Mouse (Mus musculus): ENCODE results near the gene Tvp23a.

Tvp23a gene

DNA sequence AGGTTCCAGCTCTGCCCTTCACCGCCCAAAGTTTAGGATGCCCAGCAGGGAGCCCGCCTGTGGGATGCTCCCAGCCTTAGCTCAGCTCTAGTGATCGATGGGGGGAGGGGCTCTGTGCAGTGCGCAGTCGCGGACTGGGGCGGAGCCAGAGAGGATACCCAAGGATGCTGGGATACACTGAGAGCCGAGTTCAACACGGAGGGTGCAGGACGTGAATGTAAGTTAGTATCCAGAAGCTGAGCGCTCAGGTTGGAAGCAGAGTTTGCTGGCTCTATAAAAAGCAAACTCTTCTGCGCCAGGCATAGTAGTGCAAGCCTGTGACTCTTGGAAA, at the start of gene Tvp23a:
Tvp23a (minus strand) TSS at position 99 of the 331 bp plus-strand sequence.
- DNase-seq (ENCODE audit: low spot score in 2 of 2) = peak; percentile 83 to 87

DNA sequence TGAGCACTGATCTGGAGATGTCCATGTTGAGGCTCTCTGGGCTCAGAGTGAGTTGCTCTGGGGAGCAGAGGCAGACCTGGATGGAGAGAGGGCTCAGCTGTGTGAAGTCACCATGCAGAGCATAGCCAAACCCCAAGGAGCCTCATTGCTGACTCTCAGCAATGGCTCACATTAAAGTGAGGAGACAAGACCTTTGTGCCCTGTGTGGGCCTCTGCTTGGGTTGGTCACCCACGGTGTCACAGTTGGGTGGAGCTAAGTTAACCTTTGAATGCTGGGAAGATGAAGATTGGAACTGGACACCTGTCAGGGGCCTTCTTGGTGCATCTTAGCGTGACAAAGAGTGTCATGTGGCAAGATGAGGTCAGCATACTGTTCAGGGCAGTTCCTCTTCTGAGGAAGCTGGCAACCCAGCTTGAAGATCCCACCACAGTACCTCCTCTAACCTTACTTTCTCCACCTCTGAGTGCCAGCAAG, 48.7 kb upstream of the Tvp23a start:
- DNase-seq (ENCODE audit: low spot score in 2 of 2) = no peak

DNA sequence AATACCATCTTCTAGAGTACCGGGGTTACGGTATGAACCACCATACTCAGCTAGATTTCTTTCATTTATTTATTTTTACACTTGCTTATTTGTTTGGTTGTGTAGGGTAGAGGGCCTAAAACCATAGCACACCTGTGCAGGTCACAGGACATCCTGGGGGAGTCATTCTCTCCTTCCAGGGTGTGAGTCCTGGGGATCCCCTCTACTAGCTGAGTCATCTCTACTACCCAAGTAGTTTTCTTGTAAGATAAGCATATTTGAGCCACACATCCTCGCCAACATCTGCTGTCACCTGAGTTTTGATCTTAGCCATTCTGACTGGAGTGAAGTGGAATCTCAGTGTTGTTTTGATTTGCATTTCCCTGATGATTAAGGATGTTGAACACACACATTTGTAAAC, 45.4 kb upstream of the Tvp23a start:
- DNase-seq (ENCODE audit: low spot score in 2 of 2) = no peak

DNA sequence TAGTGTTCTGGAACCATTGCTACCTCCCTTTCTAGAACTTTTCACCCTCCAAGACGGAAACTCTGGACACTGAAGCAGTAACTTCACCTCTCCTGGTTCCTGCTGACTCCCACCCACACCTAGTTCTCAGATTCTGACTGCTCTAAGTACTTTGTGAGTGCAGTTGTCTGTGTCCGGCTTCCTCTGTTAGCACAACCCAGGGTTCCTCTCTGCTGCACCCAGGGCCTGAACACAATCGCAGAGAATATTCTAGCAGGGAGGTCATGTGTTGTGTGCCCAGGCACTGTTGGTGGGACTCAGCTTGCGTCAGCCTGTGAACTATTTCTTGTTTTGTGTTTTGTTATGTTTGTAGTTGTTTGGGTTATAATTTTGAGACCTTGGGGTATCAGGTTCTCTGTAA, 44.6 kb upstream of the Tvp23a start:
- DNase-seq (ENCODE audit: low spot score in 2 of 2) = no peak

DNA sequence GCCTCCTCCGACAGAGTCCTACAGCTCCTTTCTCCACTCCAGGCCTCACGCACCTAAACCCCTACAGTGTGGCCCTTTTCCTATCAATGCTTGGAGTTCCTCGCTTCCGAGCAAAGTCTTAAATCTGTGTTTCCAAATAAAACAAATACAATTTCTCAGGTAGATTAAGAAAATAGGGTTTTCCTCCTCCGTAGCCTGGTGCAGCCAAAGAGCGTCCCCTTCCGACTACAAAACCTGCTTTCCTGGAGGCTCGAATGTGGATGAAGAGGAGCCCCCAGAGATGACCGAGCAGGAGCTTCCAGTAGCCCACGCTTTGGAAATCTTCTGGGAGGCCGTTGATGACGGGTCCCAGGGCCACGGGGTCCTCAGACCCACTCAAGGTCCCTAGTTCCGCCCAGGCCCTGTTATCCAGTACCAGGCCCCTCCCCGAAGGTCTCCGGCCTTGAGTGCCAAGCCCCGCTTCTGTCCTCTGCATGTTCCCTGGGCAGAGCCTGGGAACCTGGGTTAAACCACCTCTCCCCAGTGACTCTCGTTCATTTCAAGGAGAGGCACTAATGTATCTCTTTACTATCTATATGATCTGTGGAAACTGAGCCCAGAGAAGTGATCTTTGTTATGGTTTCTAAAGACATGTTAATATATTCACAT, 43.5 kb upstream of the Tvp23a start:
- DNase-seq (ENCODE audit: low spot score in 2 of 2) = no peak

DNA sequence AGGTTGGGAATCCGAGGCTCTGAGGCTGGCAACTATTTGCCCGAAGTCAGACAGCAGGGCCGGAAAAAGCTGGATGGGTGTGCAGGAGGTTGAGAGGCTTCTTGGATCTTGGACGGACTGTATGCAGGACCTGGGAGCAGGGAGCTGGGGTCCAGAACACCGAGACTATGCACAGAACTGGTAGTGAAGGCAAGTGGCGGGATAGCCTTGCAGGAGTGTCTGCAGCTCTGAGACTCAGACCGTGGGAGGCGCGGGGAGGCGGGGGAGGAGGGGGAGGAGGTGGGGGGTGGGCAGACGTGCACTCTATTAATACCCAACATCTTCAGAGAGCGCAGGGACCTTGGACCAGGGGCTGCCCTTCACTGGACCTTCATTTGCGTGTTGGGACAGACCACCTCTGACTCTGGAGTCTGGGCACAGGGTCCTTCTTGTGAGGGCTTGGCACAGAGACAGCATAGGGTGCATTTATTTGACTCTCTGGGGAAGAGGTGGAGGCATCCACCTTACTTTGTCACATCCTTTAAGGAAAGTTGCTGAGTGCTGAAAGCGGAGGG, 42.8 kb upstream of the Tvp23a start:
- DNase-seq (ENCODE audit: low spot score in 2 of 2) = no peak

DNA sequence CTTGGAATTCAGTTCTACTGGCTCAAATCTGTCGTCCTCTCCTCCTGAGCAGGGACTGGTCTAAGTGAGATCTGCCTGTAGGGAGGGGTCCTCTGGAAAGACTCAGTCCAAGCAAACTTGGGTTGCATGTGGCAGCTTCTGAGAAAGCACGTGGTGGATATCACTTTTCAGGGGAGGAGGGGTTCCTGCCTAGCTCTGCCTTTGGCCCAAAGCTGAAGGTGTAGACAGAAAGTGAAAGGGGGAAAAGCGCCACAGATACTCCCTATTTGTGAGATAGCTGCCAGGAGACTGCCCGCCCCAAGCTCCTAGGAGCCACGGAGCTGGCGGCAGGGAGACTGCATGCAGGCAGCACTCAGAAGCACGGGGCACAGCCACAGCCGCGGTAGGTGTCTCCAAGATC, 42.3 kb upstream of the Tvp23a start:
- no peak for DNase-seq (ENCODE audit: low spot score in 2 of 2)

DNA sequence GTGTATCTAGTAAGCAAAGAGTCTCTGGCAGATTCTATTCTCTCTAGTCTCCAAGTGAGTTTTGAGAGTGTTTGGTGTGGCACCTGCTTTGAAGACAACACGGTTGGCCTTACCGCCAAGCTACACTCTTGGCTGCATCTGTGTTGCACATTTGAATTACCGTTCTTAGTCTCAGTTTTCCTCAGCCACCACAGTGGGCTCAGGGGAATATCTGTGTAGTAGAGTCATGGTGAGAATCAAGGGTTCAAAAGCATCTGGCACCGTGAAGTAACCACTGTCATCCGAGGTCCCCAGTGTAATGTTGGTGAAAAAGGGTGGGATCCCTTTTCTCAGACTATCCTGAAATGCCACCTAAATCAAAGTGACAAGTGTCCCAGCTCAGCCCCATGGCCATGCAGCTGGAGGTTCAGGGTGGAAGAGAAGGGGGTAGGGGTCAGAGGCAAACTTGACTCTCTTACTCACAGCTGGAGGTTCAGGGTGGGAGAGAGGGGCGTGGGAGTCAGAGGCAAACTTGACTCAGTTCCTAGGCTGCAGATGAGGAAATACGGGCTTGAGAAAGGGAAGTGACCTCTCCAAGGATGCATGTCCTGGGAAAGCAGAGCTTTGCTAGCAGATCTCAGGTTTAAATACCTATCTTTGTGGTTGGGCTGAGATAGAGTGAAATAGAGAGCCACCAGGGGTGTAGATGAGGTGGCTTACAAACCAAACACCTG, 41.8 kb upstream of the Tvp23a start:
- DNase-seq (ENCODE audit: low spot score in 2 of 2) = no peak

DNA sequence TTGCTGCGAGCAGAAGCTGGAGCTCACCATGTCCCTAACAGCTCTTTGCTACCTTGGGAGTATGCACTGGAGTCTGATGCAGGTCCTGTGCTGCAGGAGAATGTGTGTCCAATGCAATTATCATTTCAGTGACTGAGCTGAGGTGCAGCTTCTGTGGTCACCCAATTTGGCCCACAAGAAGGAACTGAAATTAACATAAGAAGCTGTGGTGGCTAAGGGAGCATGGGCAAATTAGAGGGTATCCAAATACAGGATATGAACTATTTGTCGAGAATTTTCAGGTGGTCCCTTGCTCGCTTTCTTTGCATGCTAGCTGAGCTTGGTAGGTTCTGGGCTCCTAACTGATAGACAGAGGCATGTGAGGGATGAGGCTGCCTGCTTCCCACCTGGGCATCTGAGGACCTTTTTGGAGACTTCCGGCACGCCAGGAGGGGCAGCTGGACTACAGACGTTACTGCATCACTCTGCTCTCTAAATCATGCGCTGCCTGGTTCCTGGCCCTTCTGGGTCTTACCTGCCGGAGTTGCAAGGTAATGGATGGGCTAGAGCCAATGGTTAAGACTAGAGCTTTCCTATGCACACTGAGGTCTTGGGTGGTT, 40.8 kb upstream of the Tvp23a start:
- DNase-seq (ENCODE audit: low spot score in 2 of 2) = no peak

DNA sequence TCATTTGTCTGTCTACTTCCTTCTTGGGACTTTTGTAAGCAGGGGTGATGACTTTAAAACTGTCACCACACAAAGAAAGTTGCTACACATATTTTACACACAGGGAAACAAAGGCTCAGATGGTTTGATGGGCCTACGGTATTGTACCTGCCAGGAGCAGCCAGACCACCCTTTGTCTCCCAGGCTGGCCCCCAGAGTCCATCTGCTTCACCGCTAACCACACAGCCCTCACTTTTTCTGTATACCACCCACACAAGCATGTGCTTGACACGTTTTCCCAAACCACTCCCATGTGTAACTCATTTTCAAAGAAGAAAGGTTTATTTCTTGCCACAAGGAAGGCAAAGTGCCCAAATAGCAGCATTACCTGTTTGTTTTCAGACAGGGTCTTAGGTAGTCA, 39.8 kb upstream of the Tvp23a start:
- no peak for DNase-seq (ENCODE audit: low spot score in 2 of 2)

DNA sequence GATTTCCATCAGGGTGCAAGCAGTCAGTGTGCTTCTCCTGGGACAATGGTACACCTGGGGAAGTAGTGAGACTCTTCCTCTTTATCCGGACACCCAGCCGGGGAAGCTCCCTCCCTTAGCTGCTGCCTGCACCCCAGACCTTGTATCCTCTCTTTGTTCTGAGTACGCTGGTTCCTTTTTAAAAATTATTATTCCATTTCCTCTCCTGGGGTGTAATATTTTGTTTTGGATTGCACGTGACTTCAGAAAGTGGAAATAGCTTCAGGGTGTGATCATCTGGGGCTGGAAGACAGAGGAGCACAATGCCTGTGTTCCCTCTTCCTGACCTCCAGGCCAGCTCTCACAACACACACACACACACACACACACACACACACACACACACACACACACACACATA, 35.2 kb upstream of the Tvp23a start:
- no peak for DNase-seq (ENCODE audit: low spot score in 2 of 2)

DNA sequence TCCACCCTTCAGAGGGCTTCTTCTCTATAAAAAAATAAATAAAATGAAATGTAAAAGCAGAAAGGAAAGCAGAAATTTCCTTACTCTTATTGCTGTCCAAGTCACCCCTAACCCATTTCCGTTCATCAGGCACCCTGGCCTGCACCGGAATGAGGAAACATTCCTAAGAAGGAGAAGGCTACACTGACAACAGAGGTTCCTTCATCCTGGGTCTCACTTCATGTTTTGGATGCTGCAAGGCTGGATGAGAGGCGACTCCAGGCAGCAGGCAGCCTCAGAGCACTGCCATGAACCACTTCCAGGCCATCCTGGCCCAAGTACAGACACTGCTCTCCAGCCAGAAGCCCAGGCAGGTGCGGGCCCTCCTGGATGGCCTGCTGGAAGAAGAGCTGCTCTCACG, 32.7 kb upstream of the Tvp23a start, which contains the start of gene Ciita:
Ciita (plus strand) TSS at position 203 of the 400 bp plus-strand sequence.
- DNase-seq (ENCODE audit: low spot score in 2 of 2) = no peak

DNA sequence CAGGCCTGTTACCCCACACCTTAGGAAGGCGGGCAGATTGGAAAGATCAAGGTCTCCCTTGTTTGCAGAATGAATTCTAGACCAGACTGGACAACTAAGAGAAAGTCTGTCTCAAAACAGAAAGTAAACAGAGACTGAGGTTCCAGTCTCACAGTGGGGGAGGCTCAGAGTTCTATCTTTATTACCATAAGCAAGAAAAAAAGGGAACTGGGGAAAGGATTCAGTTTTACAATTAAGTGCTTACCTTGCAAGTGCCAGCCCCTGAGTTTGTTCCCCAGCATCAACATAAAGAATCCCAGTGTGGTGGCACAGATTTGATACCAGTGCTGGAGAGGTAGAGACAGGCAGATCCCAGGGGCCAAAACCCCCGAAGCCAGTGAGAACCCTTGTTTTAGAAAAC, 28.8 kb upstream of the Tvp23a start:
- DNase-seq (ENCODE audit: low spot score in 2 of 2) = no peak

DNA sequence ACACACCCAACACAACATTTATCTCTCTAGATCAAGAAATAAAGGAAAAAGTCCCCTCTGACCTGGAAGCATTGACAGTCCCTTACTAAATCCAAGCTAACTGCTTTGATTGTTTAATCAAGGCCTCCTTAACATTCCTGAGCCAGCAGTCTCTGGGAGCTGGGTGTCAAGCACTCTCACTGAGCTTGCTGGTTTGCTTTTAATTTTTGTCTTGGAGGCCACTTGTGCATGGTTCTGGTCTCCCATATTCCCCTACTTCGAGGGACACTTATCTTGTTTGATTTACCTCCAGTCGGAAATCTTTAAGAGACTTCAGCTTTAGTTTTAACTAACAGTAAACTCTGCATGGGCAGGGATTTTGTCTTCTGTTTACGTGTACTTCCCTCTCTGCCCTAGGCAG, 27.8 kb upstream of the Tvp23a start:
- no peak for DNase-seq (ENCODE audit: low spot score in 2 of 2)

DNA sequence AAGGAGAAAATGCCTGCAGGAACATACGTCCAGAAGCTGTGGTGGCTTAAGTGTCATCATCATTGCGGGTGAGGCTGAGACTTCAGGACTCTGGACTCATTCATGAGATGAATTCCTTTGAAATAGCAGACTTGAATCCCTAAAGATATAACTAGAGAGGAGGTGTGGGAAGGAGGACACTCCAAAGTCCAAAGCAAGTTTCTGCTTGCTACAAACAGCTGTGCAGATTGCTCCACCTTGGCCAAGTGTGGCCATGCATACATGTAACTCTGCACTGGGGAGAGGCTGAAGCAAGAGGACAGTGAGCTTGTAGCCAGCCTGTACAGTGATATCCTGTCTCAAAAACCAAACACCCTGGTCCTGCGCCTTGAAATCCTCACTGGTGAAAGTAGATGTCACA, 24.8 kb upstream of the Tvp23a start:
- DNase-seq (ENCODE audit: low spot score in 2 of 2) = no peak

DNA sequence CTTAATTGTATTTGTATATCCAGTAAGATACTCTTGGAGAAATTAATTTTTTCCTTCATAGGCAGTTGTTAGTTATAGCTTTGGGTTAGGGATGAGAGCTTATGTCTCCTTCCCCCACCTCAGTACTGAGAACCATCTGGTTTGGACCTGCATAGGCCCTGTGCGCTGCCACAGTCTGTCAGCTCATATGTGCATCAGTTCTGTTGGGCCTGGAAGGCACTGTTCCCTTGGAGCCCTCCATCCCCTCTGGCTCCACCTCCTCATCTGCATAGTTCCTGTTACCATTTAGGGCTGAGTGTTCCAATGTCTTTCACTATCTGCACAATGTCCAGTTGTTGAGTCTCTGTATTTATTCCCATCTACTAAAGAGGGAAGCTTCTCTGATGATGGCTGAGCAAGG, 21.0 kb upstream of the Tvp23a start:
- no peak for DNase-seq (ENCODE audit: low spot score in 2 of 2)

DNA sequence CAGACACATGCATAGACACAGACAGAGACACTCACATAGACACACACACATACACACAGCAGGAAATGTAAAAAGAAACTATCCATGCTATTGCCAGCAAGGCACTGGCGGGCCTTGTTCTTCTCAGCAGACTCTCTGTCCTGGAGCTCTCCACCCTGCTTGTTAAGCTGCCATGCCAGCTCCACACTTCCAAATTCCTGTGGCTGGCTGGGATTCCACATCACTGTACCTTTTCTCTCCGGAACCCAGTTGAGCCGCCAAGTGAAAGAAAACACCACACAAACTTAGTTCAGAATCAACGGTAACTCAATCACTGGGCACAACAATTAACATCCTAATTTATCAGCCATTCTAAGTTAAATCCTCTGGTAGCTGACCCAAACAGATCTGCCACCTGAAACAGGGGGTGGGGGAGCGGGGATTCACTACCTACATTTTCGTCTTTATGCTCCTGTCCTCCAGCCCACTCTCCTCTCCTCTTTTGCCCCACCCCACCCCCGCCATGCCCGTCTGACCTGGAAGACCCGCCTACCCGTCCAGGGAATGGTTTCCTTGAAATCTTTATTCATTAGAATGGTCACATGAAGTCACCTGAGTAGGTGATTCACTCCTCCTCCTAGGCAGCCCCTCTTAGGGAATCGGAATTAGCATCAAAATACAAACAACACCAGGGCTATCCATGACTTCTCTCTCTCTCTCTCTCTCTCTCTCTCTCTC, 20.4 kb upstream of the Tvp23a start:
- no peak for DNase-seq (ENCODE audit: low spot score in 2 of 2)

DNA sequence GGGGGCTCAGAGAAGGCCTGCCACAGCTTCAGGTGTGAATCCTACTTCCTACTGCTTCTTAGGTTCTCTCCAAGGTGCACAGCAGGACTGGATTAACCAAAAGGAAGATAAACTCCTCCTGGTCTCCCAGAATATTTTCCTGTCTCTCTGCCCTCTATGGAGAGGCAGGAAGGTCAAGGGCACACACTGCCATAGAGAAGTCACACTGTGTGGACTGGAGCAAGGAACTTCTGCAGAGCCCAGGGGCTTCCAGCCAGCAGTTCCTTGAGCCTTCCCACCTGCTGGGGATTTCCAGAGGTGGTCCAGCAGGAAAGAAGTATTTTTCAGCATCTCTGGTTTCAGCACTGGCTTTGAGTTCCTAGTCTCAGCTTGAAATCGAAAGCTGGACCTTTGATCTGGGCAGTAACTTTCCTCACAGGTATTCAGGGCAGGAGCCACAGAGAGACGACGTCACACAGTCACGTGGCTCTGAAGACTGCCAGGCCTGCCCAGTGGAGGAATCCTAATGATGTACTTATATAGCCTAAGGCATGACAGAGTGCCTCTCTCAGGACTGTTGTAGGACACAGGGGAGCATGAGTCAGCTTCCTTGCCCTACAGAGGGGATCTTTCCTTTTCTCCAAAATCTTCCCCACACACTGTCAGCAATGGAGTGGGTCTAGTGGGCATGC, 18.0 kb upstream of the Tvp23a start:
- DNase-seq (ENCODE audit: low spot score in 2 of 2) = no peak

DNA sequence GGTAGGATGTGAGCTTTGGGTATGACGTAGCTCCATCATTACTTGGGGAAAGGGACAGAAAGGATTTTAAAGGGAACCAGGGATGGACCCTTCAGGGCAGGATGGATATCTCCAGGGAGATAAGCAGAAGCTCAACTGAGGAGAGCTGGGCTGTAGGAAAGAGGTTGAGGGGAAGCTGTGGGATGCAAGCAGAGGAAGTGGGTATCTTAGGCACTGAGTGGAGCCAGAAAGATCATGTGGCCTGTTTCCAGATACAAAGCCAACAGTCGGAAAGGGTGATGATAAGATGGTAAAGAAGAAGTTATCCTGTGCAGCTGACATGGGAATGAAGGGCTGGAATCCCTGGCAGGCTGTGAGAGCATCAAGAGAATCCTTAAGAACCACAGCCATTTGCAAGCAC, 14.0 kb upstream of the Tvp23a start:
- no peak for DNase-seq (ENCODE audit: low spot score in 2 of 2)

DNA sequence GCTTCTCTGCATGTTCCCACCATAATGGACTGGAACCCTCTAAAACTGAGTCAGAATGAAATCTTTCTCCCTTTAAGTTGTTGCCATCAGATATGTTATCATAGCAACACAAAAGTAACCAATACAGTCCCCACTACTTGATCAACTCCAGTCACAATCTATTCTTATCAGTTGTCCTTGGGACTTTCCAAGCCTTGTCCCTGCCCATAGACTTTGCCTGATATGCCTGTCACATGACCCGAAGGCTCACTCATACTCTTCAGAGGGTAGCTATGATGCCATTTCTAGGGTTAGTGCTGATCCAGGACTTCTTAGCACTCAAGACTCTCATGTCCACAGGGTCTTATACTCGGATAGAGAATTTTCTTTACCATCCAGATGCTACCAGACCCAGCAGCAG, 13.0 kb upstream of the Tvp23a start:
- no peak for DNase-seq (ENCODE audit: low spot score in 2 of 2)

DNA sequence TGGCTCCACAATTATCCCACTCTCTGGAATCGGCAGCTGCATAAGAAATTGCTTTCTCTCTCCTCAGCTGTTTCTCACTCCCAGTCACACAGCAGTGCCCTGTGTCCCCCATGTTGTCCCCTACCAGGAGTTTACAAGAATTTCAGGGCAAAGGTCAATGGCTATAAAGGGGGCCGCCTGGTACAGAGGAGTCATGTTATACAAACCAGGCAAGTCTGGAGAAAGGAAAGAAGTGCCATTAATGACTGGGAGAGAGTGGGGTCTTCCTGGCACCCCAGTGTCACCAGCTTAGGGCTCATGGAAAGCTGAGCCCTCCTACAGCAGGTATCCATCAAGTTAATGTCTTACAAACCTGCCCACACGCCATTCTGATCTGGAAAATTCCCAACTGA, 7.4 kb upstream of the Tvp23a start:
- no peak for DNase-seq (ENCODE audit: low spot score in 2 of 2)
